Mouse (Mus musculus): Measurements from ENCODE around the gene Fgf22. TPM values are rescaled to one million over a fixed set of nuclear protein-coding genes. Genes with fewer than 3 reads are reported as not detected.

Fgf22 gene
- polyA plus RNA-seq, 1 experiment from 2014 or later, result 3.4 TPM

GRCm38 (mm10) chr10:79769329-79769728, 14.5 kb downstream of the Fgf22 start:
- Histone ChIP-seq H3K27ac (replicated peaks) (no peak overlapping the region), H3K4me3 (replicated peaks) (no peak overlapping the region), H3K27me3 (replicated peaks) (0 out of 2 replicates have a peak, but pooled peaks cover 4% of the 10 kb centered on the region), H3K36me3 (no peaks in the 10 kb centered on the region), H3K9me3 (replicated peaks) (no peaks in the 10 kb centered on the region), H3K9ac (replicated peaks) (no peak overlapping the region), H3K4me2 (no peak overlapping the region), H3K4me1 (peaks cover 32% of the 10 kb centered on the region)
- WGBS, result 48% methylated on average over 4 of the region's 4 CpGs
- ATAC-seq (ENCODE audit: low FRiP score), result no peak

DNA sequence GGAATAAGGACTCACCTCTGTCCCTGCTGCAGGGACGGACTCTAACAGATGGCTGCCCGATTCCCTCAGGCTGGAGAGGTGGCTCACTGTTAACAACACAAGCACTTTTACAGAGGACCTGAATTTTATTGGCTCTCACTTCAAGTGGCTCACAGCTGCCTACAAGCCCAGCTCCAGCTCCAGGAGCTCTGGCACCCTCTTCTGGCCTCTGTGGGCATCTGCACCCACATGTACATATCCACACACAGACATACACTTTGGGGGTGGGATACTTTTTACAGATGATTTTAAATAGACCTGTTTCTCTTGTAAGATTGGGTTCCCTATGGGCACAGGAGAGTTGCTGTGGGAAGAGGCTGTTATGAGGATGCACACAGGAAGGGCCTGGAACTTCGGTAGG, 17.4 kb downstream of the Fgf22 start:
- Histone ChIP-seq H3K4me3 (replicated peaks) (no peak overlapping the region), H3K4me1 (peaks cover 19% of the 10 kb centered on the region), H3K9me3 (replicated peaks) (no peaks in the 10 kb centered on the region), H3K36me3 (no peaks in the 10 kb centered on the region), H3K27me3 (replicated peaks) (peaks cover 15% of the 10 kb centered on the region), H3K9ac (replicated peaks) (no peak overlapping the region), H3K4me2 (no peak overlapping the region), H3K27ac (replicated peaks) (no peak overlapping the region)
- ATAC-seq (ENCODE audit: low FRiP score), result no peak
- WGBS, result 93% methylated on average over 3 of the region's 3 CpGs

- no peak for ATAC-seq (ENCODE audit: low FRiP score)
- peaks cover 20% of the 10 kb centered on the region for H3K4me1 ChIP-seq
- WGBS, result 92% methylated on average over 2 of the region's 2 CpGs
- H3K4me2 ChIP-seq, result no peak overlapping the region
- no peak overlapping the region for H3K9ac ChIP-seq (replicated peaks)
- H3K9me3 ChIP-seq (replicated peaks), result no peaks in the 10 kb centered on the region
- peaks cover 23% of the 10 kb centered on the region for H3K27me3 ChIP-seq (replicated peaks)
- no peak overlapping the region for H3K27ac ChIP-seq (replicated peaks)
- H3K4me3 ChIP-seq (replicated peaks), result no peak overlapping the region
- H3K36me3 ChIP-seq, result no peaks in the 10 kb centered on the region
These were observed 18.3 kb downstream of the Fgf22 start for GRCm38 (mm10) chr10:79773208-79773607.

GRCm38 (mm10) chr10:79774486-79775279, 19.8 kb downstream of the Fgf22 start:
- ATAC-seq (ENCODE audit: low FRiP score), result no peak
- no peaks in the 10 kb centered on the region for H3K36me3 ChIP-seq
- 68% methylated on average over 5 of the region's 5 CpGs for WGBS
- no peak overlapping the region for H3K27ac ChIP-seq (replicated peaks)
- H3K4me3 ChIP-seq (replicated peaks), result no peak overlapping the region
- H3K27me3 ChIP-seq (replicated peaks), result peaks cover 36% of the 10 kb centered on the region
- peaks cover 18% of the 10 kb centered on the region for H3K4me1 ChIP-seq
- no peak overlapping the region for H3K9ac ChIP-seq (replicated peaks)
- H3K9me3 ChIP-seq (replicated peaks), result no peaks in the 10 kb centered on the region
- no peak overlapping the region for H3K4me2 ChIP-seq

- Histone ChIP-seq H3K27me3 (replicated peaks) (peaks cover 41% of the 10 kb centered on the region), H3K36me3 (no peaks in the 10 kb centered on the region), H3K4me3 (replicated peaks) (peak within 1 kb of the TSS; percentile 30), H3K4me1 (peaks cover 34% of the 10 kb centered on the region), H3K4me2 (peak within 1 kb of the TSS; percentile 54), H3K9ac (replicated peaks) (peak within 1 kb of the TSS; percentile 20), H3K9me3 (replicated peaks) (no peaks in the 10 kb centered on the region), H3K27ac (replicated peaks) (no peak within 1 kb of the TSS)
- ATAC-seq (ENCODE audit: low FRiP score), result no peak
- WGBS, result under 1% methylated on average over 38 of the region's 39 CpGs
These were observed 22.2 kb downstream of the Fgf22 start, which contains the start of gene Fstl3 for GRCm38 (mm10) chr10:79777103-79777531. Gene Fstl3, plus strand, starts transcription at chr10:79777272.

GRCm38 (mm10) chr10:79778006-79778405, 23.1 kb downstream of the Fgf22 start:
- Histone ChIP-seq H3K4me2 (no peak overlapping the region), H3K27ac (replicated peaks) (no peak overlapping the region), H3K27me3 (replicated peaks) (peaks cover 41% of the 10 kb centered on the region), H3K4me1 (peaks cover 34% of the 10 kb centered on the region), H3K9ac (replicated peaks) (no peak overlapping the region), H3K4me3 (replicated peaks) (no peak overlapping the region), H3K36me3 (no peaks in the 10 kb centered on the region), H3K9me3 (replicated peaks) (no peaks in the 10 kb centered on the region)
- ATAC-seq (ENCODE audit: low FRiP score), result no peak
- WGBS, result 7% methylated on average over 15 of the region's 15 CpGs

DNA sequence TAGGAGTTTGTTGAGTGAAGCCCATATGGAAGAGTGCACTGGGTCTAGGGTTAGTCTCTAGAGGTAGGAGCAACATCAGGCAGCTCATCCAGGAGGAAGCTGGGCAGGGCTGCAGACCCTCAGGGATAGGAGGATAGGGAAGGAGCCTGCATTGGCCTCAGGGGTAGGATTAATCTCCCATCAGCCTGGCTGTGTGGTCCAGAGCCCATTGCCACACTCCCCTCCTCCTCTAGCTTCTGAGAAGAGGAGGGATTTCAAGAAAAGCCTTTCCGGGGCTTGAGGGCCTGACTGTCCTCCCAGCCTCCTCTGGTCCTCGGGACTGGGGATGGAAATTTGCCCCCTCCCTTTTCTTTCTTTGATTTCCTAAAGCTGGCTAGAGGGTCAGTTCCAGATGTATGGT, 24.3 kb downstream of the Fgf22 start:
- H3K27ac ChIP-seq (replicated peaks), result no peak overlapping the region
- H3K4me1 ChIP-seq, result peaks cover 36% of the 10 kb centered on the region
- no peak for ATAC-seq (ENCODE audit: low FRiP score)
- no peaks in the 10 kb centered on the region for H3K36me3 ChIP-seq
- peaks cover 41% of the 10 kb centered on the region for H3K27me3 ChIP-seq (replicated peaks)
- H3K4me3 ChIP-seq (replicated peaks), result no peak overlapping the region
- H3K4me2 ChIP-seq, result peak overlapping the region; percentile 90; the same call in 1 of the 2 replicates
- no peak overlapping the region for H3K9ac ChIP-seq (replicated peaks)
- H3K9me3 ChIP-seq (replicated peaks), result no peaks in the 10 kb centered on the region
- WGBS, result 19% methylated on average over 2 of the region's 2 CpGs

GRCm38 (mm10) chr10:79779784-79780663, 25.1 kb downstream of the Fgf22 start:
- 2% methylated on average over 55 of the region's 55 CpGs for WGBS
- peak; percentile 91 for ATAC-seq (ENCODE audit: low FRiP score)

GRCm38 (mm10) chr10:79780664-79781015, 25.8 kb downstream of the Fgf22 start:
- peaks cover 46% of the 10 kb centered on the region for H3K27me3 ChIP-seq (replicated peaks)
- peaks cover 37% of the 10 kb centered on the region for H3K4me1 ChIP-seq
- H3K27ac ChIP-seq (replicated peaks), result 0 out of 2 replicates have a peak overlapping the region, but pooled peaks have one; percentile 45
- peak overlapping the region; percentile 90 for H3K4me2 ChIP-seq
- peak overlapping the region; percentile 49 for H3K4me3 ChIP-seq (replicated peaks)
- 0% methylated on average over 13 of the region's 13 CpGs for WGBS
- H3K9me3 ChIP-seq (replicated peaks), result no peaks in the 10 kb centered on the region
- ATAC-seq (ENCODE audit: low FRiP score), result no peak; the same call in 1 of the 2 replicates
- H3K36me3 ChIP-seq, result no peaks in the 10 kb centered on the region
- H3K9ac ChIP-seq (replicated peaks), result peak overlapping the region; percentile 45

More at GRCm38 (mm10) chr10:79779784-79780663, 25.1 kb downstream of the Fgf22 start:
- Histone ChIP-seq H3K4me1 (peaks cover 37% of the 10 kb centered on the region), H3K9ac (replicated peaks) (peak overlapping the region; percentile 45), H3K27me3 (replicated peaks) (peaks cover 45% of the 10 kb centered on the region), H3K9me3 (replicated peaks) (no peaks in the 10 kb centered on the region), H3K4me2 (peak overlapping the region; percentile 90), H3K27ac (replicated peaks) (0 out of 2 replicates have a peak overlapping the region, but pooled peaks have one; percentile 45), H3K4me3 (replicated peaks) (peak overlapping the region; percentile 49), H3K36me3 (no peaks in the 10 kb centered on the region)

DNA sequence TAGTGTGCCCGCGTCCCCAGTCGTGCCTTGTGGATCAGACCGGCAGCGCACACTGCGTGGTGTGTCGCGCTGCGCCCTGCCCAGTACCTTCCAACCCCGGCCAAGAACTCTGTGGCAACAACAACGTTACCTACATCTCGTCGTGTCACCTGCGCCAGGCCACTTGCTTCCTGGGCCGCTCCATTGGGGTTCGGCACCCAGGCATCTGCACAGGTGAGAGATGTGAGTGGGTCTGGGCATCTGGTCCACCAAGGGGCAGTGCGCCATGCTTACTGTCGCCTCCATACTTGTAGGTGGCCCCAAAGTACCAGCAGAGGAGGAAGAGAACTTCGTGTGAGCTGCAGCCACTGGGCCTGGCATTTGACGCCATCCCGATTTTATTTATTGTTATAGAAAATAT, 26.3 kb downstream of the Fgf22 start:
- Histone ChIP-seq H3K9ac (replicated peaks) (no peak overlapping the region), H3K4me3 (replicated peaks) (peak overlapping the region; percentile 49), H3K4me2 (peak overlapping the region; percentile 90), H3K9me3 (replicated peaks) (no peaks in the 10 kb centered on the region), H3K27ac (replicated peaks) (no peak overlapping the region), H3K4me1 (peaks cover 37% of the 10 kb centered on the region), H3K27me3 (replicated peaks) (peaks cover 46% of the 10 kb centered on the region), H3K36me3 (no peaks in the 10 kb centered on the region)
- 27% methylated on average over 21 of the region's 21 CpGs for WGBS
- ATAC-seq (ENCODE audit: low FRiP score), result peak; percentile 5; the same call in 1 of the 2 replicates

DNA sequence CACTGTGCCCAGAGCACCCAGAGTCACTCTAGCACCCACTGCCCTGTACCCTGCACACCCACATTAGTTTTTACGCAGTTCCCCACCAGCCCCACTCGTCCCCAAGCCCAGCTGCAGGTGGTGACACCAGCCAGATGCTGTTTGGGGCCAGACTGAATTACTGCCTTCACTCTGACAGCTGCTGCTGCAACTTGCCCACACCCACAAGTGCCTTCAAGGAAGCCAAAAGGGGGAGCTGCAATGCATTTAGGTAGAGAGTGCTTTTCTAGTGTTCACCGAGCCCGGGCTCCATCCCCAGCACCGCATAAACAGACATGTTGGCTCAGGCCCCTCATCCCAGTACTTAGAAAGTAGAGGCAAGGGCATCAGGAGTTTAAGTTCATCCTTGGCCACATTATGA, 27.1 kb downstream of the Fgf22 start:
- ATAC-seq (ENCODE audit: low FRiP score), result no peak

More for the DNA sequence above, 27.1 kb downstream of the Fgf22 start:
- H3K9me3 ChIP-seq (replicated peaks), result no peaks in the 10 kb centered on the region
- 55% methylated on average over 5 of the region's 5 CpGs for WGBS
- H3K4me3 ChIP-seq (replicated peaks), result no peak overlapping the region
- no peak overlapping the region for H3K4me2 ChIP-seq
- H3K9ac ChIP-seq (replicated peaks), result no peak overlapping the region
- peaks cover 35% of the 10 kb centered on the region for H3K4me1 ChIP-seq
- H3K36me3 ChIP-seq, result no peaks in the 10 kb centered on the region
- H3K27me3 ChIP-seq (replicated peaks), result peaks cover 39% of the 10 kb centered on the region
- no peak overlapping the region for H3K27ac ChIP-seq (replicated peaks)

All from neural tube, embryonic 15.5 days (tissue).